Mouse (Mus musculus) CH12.LX (cell line): ENCODE data around the gene Acaca.

Experiments
- BHLHE40 ChIP-seq: IDR thresholded peaks from 2 replicates; pipeline ENCODE4 v1.6.1; 2011; ENCODE audit warnings: mild to moderate bottlenecking, low read depth, low read length, improper control_type of control experiment
- CHD2 ChIP-seq: IDR thresholded peaks from 2 replicates; pipeline ENCODE4 v1.6.1; 2011; ENCODE audit warnings: low read length, improper control_type of control experiment
- CTCF ChIP-seq, 2 experiments: IDR thresholded peaks in 1 of 2; conservative IDR thresholded peaks in 1 of 2; 2 replicates each; pipeline ENCODE4 v1.5.1; 2011 to 2012; ENCODE audit warnings: low read depth in 2 of 2, low read length in 2 of 2, improper control_type of control experiment in 1 of 2, inconsistent platforms in 1 of 2, mild to moderate bottlenecking in 1 of 2, moderate library complexity in 1 of 2
- ETS1 ChIP-seq: conservative IDR thresholded peaks from 2 replicates; pipeline ENCODE4 v1.6.1; 2012; ENCODE audit warnings: low read depth, mild to moderate bottlenecking, inconsistent platforms, low read length, improper control_type of control experiment, moderate library complexity
- MAX ChIP-seq: IDR thresholded peaks from 2 replicates; pipeline ENCODE4 v1.6.1; 2011; ENCODE audit warnings: low read length, improper control_type of control experiment
- MEF2A ChIP-seq: IDR thresholded peaks from 2 replicates; pipeline ENCODE4 v1.6.1; 2014; ENCODE audit warnings: low read depth, mild to moderate bottlenecking, inconsistent platforms, low read length, improper control_type of control experiment, borderline replicate concordance
- MYC ChIP-seq: IDR thresholded peaks from 2 replicates; pipeline ENCODE4 v1.6.1; 2011; ENCODE audit warnings: low read depth, mild to moderate bottlenecking, improper control_type of control experiment, low read length
- PAX5 ChIP-seq: IDR thresholded peaks from 2 replicates; pipeline ENCODE4 v1.6.1; 2012; ENCODE audit warnings: low read length, inconsistent platforms, mixed read lengths
- POLR2A ChIP-seq: IDR thresholded peaks from 2 replicates; pipeline ENCODE4 v1.6.1; 2011; ENCODE audit warnings: low read depth, mild to moderate bottlenecking, improper control_type of control experiment, low read length
- SIN3A ChIP-seq: IDR thresholded peaks from 2 replicates; pipeline ENCODE4 v1.6.1; 2012; ENCODE audit warnings: low read length, improper control_type of control experiment, inconsistent platforms
- UBTF ChIP-seq: IDR thresholded peaks from 2 replicates; pipeline ENCODE4 v1.6.1; 2012; ENCODE audit warnings: low read depth, mild to moderate bottlenecking, inconsistent platforms, low read length, improper control_type of control experiment, moderate library complexity
- USF1 ChIP-seq: IDR thresholded peaks from 2 replicates; pipeline ENCODE4 v1.6.1; 2014; ENCODE audit warnings: low read depth, mild to moderate bottlenecking, inconsistent platforms, low read length, improper control_type of control experiment
- ZNF384 ChIP-seq: IDR thresholded peaks from 2 replicates; pipeline ENCODE4 v1.6.1; 2012; ENCODE audit warnings: low read depth, low read length, improper control_type of control experiment, inconsistent platforms

- TF ChIP-seq ETS1 (no peak), CTCF (conservative IDR thresholded peaks at IDR 0.05 in 1 of 2, IDR thresholded peaks at IDR 0.05 in 1 of 2; ENCODE audit: low read depth in 2 of 2, low read length in 2 of 2) (no peak), USF1 (no peak), MYC (no peak), CHD2 (no peak), MEF2A (no peak), UBTF (no peak), POLR2A (no peak), MAX (no peak), PAX5 (no peak), BHLHE40 (no peak), SIN3A (no peak), ZNF384 (no peak)
Measured at GRCm38 (mm10) chr11:84080327-84080726, 49.1 kb upstream of the Acaca start.
